Mouse (Mus musculus) midbrain, embryonic 11.5 days (tissue): Measurements from ENCODE around the gene Rrm1. TPM values are rescaled to one million over a fixed set of nuclear protein-coding genes. Genes with fewer than 3 reads are reported as not detected.
"Not testable (repeated sequence)": the region's sequence is repeated elsewhere in the genome, so short reads cannot be mapped to it uniquely, and the experiment has no call there.

Experiments used
- ATAC-seq: fragments of 200-750 bp; cut with Nextera tagmentation; 2 replicates; pipeline ENCODE4 v1.8.0; 2017; ENCODE audit warnings: moderate TSS enrichment, moderate library complexity; ENCODE audit not compliant: low FRiP score
- DNase-seq: peaks from one replicate; pipeline ENCODE4 v3.0.0; 2015; ENCODE audit warnings: low spot score; ENCODE audit errors: missing footprints
- H3K27ac ChIP-seq: fragments of 300-500 bp; sonication (generic); 2 replicates; pipeline ENCODE4 v1.5.1; 2014; ENCODE audit warnings: low read depth, low read length
- H3K27me3 ChIP-seq: fragments of 300-500 bp; sonication (generic); 2 replicates; pipeline ENCODE4 v1.6.1; 2014; ENCODE audit warnings: mild to moderate bottlenecking, low read length, moderate library complexity, mixed read lengths; ENCODE audit not compliant: control insufficient read depth, insufficient read depth
- H3K36me3 ChIP-seq: fragments of 300-500 bp; sonication (generic); 2 replicates; pipeline ENCODE4 v1.6.1; 2014; ENCODE audit warnings: mild to moderate bottlenecking, low read length, moderate library complexity, mixed read lengths; ENCODE audit not compliant: control insufficient read depth, insufficient read depth
- H3K4me1 ChIP-seq: fragments of 300-500 bp; sonication (generic); 2 replicates; pipeline ENCODE4 v1.6.1; 2014; ENCODE audit warnings: low read length; ENCODE audit not compliant: control insufficient read depth, insufficient read depth
- H3K4me2 ChIP-seq: fragments of 300-500 bp; sonication (generic); 2 replicates; pipeline ENCODE4 v1.6.1; 2014; ENCODE audit warnings: mild to moderate bottlenecking, moderate library complexity
- H3K4me3 ChIP-seq: fragments of 300-500 bp; sonication (generic); 2 replicates; pipeline ENCODE4 v1.5.1; 2014; ENCODE audit warnings: low read depth, low read length
- H3K9ac ChIP-seq: fragments of 300-500 bp; sonication (generic); 2 replicates; pipeline ENCODE4 v1.6.1; 2014; ENCODE audit warnings: low read length
- H3K9me3 ChIP-seq: fragments of 300-500 bp; sonication (generic); 2 replicates; pipeline ENCODE4 v1.6.1; 2016; ENCODE audit warnings: low read length; ENCODE audit not compliant: control insufficient read depth
- WGBS: fragments of 180-500 bp; shearing (Covaris S2); extraction: QIAGEN DNeasy Blood & Tissue Kit; methylation state at CpG from one replicate; pipeline ENCODE4 v1.1.7; 2014; 5-methylcytosine and 5-hydroxymethylcytosine counted together
- polyA plus RNA-seq: library from polyadenylated mRNA; unstranded; fragments of >200 nt; fragmentation: Nextera tagmentation; extraction: Ambion mirVana; gene quantifications from 2 replicates; pipeline ENCODE4 v1.2.1, GENCODE M21; 2014

The Rrm1 gene
- polyA plus RNA-seq: 234 and 249 TPM in 2 replicates

DNA sequence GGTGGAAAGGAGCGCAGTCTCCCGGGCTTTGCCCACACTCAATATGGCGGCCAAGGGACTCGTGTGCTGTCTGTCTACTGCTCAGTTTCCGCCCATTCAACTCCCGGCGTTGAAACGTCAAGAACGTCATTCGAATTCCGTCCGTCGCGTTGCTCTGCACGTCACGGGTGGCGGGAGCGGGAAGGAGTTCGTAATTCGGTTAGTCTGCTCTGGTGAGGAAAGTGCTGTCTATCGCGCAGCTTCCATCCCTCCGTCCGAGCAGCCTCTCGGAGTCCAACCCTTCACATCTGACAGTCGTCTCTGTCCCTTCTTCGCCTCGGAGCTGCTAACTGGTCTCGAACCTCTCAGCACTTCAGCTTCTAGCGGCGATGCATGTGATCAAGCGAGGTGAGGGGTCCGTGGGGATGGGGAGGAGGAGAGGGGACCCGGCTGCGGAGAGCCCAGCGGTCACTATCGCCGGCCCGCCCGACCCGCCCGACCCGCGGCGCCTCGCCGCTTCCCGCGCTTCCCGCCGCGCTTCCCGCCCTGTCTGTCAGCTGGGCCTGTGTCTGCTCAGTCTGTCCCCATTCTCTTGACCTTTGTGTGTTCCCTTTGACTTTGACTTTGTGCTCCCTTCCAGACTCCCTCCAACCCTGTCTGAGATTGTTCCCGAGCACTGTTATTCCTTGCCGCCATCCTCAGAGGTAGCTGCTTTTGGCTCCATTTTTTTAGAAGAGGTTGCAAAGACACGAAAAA is at the start of gene Rrm1:
Gene Rrm1 (plus strand): TSS at position 39 of the 735 bp plus-strand sequence.
- no peaks in the 10 kb centered on the region for H3K9me3 ChIP-seq
- peak within 1 kb of the TSS; percentile 90 for H3K9ac ChIP-seq
- H3K27me3 ChIP-seq: peaks cover 2% of the 10 kb centered on the region; the same call in 1 of the 2 replicates
- peak within 1 kb of the TSS; percentile 43 for H3K4me2 ChIP-seq
- DNase-seq (peak; percentile 99), ATAC-seq (peak; percentile 98)
- H3K4me1 ChIP-seq: peaks cover 15% of the 10 kb centered on the region; the same call in 1 of the 2 replicates
- peak within 1 kb of the TSS; percentile 84 for H3K27ac ChIP-seq
- H3K36me3 ChIP-seq: peaks cover 11% of the 10 kb centered on the region; the same call in 1 of the 2 replicates
- peak within 1 kb of the TSS; percentile 91 for H3K4me3 ChIP-seq
- WGBS: under 1% methylated on average over 55 of the region's 56 CpGs

DNA sequence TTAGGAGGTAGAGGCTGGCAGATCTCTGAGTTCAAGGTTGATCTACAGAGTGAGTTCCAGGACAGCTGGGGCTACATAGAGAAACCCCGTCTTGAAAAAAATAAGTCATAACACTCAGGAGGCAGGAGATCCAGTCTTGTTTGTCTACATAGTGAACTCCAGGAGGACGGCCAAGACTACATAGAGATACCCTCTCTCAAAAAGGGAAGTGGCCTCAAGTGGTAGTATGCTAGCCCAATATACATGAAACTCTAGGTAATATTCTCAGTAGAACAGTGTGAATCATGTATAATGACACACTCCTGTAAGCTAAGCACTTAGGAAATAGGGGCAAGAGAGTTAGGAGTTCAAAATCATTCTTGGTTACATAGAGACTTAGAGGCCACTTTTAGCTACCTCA is 47.6 kb upstream of the Rrm1 start:
- Histone ChIP-seq H3K36me3 (no peaks in the 10 kb centered on the region), H3K27me3 (no peaks in the 10 kb centered on the region), H3K4me3 (no peak overlapping the region), H3K4me1 (no peaks in the 10 kb centered on the region), H3K9ac (no peak overlapping the region), H3K9me3 (no peaks in the 10 kb centered on the region), H3K27ac (no peak overlapping the region), H3K4me2 (no peak overlapping the region)
- ATAC-seq: no peak
- no peak for DNase-seq
- 86% methylated on average over 2 of the region's 2 CpGs for WGBS

DNA sequence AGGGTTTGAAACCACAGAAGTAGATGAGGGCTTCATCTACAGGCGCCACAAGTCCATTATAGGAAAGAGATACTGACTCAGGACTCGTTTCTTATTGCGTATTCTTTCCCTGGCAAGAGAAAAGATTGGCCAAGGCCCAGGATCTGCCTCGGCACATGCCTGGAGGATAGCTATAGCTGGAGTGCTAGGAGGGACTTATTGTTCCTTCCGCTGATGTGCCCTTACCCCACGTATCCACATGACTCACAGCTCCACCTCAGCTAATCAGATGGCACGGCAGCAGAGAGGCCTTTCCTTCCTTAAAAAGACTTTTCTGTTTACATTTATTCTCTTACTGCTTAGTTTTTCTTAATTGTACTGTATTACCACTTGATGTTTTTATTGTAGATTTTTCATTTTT is 45.6 kb upstream of the Rrm1 start:
- no peaks in the 10 kb centered on the region for H3K36me3 ChIP-seq
- ATAC-seq (no peak), DNase-seq (no peak)
- H3K4me2 ChIP-seq: no peak overlapping the region
- no peaks in the 10 kb centered on the region for H3K27me3 ChIP-seq
- no peak overlapping the region for H3K4me3 ChIP-seq
- no peaks in the 10 kb centered on the region for H3K9me3 ChIP-seq
- no peak overlapping the region for H3K27ac ChIP-seq
- WGBS: 94% methylated on average over 7 of the region's 7 CpGs
- no peak overlapping the region for H3K9ac ChIP-seq
- no peaks in the 10 kb centered on the region for H3K4me1 ChIP-seq

DNA sequence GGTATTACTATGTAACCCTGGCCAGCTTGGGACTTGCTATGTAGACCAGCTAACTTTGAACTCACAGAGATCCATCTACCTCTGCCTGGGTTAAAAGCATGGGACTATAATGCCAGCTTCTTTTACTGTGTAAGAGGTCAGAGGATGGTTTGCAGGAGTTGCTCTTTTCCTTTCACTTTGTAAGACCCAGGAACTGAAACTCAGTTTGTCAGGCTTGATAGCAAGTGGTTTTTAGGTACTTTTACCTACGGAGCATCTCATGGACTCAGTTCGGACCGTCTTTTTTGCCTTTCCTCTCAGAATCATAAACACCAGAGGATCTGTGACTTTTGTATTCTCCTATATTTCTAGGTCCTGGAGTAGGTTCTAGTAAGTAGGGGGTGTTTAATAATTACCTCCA is 45.2 kb upstream of the Rrm1 start:
- Histone ChIP-seq H3K4me3 (no peak overlapping the region), H3K9me3 (no peaks in the 10 kb centered on the region), H3K36me3 (no peaks in the 10 kb centered on the region), H3K4me1 (no peaks in the 10 kb centered on the region), H3K9ac (no peak overlapping the region), H3K27me3 (no peaks in the 10 kb centered on the region), H3K27ac (no peak overlapping the region), H3K4me2 (no peak overlapping the region)
- WGBS: 91% methylated on average over 3 of the region's 3 CpGs
- DNase-seq: no peak
- no peak for ATAC-seq

DNA sequence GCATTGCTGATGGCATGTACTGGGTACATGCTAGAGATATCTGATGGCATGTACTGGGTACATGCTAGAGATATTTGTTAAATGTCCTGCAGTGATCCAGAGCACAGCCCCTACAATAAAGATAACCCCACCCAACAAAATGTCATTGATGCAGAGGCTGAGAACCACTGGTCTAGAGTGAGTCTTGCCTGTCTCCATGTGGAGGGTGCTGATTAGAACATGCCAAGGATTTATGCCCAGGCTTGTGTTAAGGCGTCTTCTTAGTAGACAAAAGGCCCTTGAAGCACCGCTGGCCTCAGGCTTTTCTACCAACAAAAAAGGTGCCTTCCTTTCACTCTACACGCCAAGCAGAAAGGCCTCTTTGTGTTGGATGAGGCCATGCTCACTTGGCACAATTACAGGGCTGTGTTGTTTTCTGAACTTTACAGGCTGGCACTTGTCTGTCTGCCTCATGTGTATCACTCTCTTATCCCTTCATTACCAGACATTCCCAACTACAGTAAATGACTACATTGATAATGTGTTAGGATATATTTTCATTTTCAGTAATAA is 42.2 kb upstream of the Rrm1 start:
- no peaks in the 10 kb centered on the region for H3K4me1 ChIP-seq
- H3K27ac ChIP-seq: no peak overlapping the region
- H3K9ac ChIP-seq: no peak overlapping the region
- H3K4me3 ChIP-seq: no peak overlapping the region
- ATAC-seq (no peak), DNase-seq (no peak)
- no peaks in the 10 kb centered on the region for H3K36me3 ChIP-seq
- no peaks in the 10 kb centered on the region for H3K27me3 ChIP-seq
- H3K4me2 ChIP-seq: no peak overlapping the region
- no peaks in the 10 kb centered on the region for H3K9me3 ChIP-seq
- 76% methylated on average over 3 of the region's 3 CpGs for WGBS

DNA sequence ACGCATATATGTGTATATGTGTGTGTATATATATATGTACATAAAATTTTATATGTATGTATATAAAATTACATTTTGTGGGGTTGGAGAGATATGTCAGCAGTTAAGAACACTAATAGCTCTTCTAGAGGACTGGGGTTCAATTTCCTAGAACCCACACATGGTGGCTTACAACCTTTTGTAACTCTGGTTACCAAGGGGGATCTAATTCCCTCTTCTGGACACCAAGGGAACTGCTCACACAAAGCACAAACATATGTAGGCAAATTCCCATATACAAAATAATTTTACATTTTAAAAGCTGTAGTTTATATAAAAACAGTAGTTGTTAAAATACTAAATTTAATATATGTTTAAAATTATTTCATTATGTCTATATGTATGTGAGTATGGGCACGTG is 37.4 kb upstream of the Rrm1 start:
- WGBS: 87% methylated on average over 2 of the region's 2 CpGs
- Histone ChIP-seq H3K36me3 (no peaks in the 10 kb centered on the region), H3K4me1 (no peaks in the 10 kb centered on the region), H3K9me3 (no peaks in the 10 kb centered on the region), H3K27me3 (no peaks in the 10 kb centered on the region), H3K4me2 (no peak overlapping the region), H3K27ac (no peak overlapping the region), H3K9ac (no peak overlapping the region), H3K4me3 (no peak overlapping the region)
- no peak for ATAC-seq
- DNase-seq: no peak

DNA sequence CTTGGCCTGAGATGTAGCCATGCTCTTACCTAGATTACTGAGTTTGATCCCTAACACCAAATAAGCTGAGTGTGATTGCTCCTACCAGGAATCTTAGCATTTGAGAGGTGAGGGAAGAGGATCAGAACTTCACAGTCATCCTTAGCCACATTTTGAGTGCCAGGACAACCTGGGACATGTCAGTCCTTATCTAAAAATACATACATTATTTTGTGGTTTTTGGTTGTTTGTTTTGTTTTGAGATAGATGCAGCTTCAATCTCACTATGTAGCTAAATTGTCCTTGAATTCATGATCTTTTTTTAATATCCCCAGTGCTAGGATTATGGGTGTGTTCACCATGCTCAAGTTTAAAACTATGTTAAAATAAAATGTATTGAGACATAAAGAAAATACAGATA is 34.1 kb upstream of the Rrm1 start:
- H3K27ac ChIP-seq: no peak overlapping the region
- no peaks in the 10 kb centered on the region for H3K27me3 ChIP-seq
- H3K4me1 ChIP-seq: no peaks in the 10 kb centered on the region
- no peak overlapping the region for H3K4me2 ChIP-seq
- H3K4me3 ChIP-seq: no peak overlapping the region
- DNase-seq (no peak), ATAC-seq (no peak)
- H3K9me3 ChIP-seq: no peaks in the 10 kb centered on the region
- no peaks in the 10 kb centered on the region for H3K36me3 ChIP-seq
- H3K9ac ChIP-seq: no peak overlapping the region

DNA sequence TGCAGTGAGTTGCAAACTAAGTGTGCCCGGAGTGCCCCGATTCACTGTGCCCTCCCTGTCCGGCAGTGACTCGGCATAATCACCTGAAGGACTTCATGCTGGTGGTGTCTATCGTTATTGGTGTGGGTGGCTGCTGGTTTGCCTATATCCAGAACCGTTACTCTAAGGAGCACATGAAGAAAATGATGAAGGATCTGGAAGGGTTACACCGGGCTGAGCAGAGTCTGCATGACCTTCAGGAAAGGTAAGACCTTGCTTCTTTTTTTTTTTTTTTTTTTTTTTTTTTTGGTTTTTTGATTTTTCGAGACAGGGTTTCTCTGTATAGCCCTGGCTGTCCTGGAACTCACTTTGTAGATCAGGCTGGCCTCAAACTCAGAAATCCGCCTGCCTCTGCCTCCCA is 26.2 kb upstream of the Rrm1 start:
- DNase-seq, H3K9ac ChIP-seq, H3K9me3 ChIP-seq, H3K4me1 ChIP-seq, H3K27ac ChIP-seq, H3K4me3 ChIP-seq, ATAC-seq, H3K36me3 ChIP-seq, H3K4me2 ChIP-seq, H3K27me3 ChIP-seq: not testable (repeated sequence)
- WGBS: 90% methylated on average over 9 of the region's 9 CpGs

DNA sequence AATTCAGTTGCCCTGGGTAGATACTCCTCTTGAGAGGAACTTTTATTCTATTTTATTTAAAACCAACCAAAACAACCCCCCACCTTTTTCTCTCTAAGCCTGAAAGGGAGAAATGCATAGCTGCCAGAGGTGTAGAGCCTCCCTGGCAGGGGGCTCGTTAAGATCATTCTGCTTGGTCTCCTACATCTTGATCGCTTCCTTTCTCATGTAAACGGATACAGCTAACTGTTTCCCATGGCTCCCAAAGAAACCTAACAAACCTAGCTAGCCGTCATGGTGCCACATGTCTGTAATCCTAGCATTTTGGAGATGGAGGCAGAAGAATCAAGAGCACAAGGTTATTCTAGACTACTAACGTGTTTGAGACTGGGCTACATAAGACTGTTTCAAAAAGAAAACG is 25.7 kb upstream of the Rrm1 start:
- ATAC-seq (no peak), DNase-seq (no peak)
- no peak overlapping the region for H3K27ac ChIP-seq
- no peak overlapping the region for H3K4me2 ChIP-seq
- no peaks in the 10 kb centered on the region for H3K27me3 ChIP-seq
- WGBS: 43% methylated on average over 6 of the region's 6 CpGs
- H3K9ac ChIP-seq: no peak overlapping the region
- no peaks in the 10 kb centered on the region for H3K4me1 ChIP-seq
- H3K4me3 ChIP-seq: no peak overlapping the region
- no peaks in the 10 kb centered on the region for H3K9me3 ChIP-seq
- H3K36me3 ChIP-seq: no peaks in the 10 kb centered on the region
